Mouse (Mus musculus) left cerebral cortex, adult 18-20 months (tissue): Measurements from ENCODE around the gene Exosc3. TPM values are rescaled to one million over a fixed set of nuclear protein-coding genes. Genes with fewer than 3 reads are reported as not detected.
"Not testable (repeated sequence)": the region's sequence is repeated elsewhere in the genome, so short reads cannot be mapped to it uniquely, and the experiment has no call there.

Source experiments
- DNase-seq, 2 experiments: peaks; one replicate each; pipeline ENCODE4 v3.0.0; 2021 to 2022; ENCODE audit warnings: low spot score in 2 of 2, mixed read lengths in 1 of 2
- long read RNA-seq, 2 experiments: library from polyadenylated mRNA; stranded (forward); transcript quantifications; one replicate each; pipeline ENCODE4 v2.0.0; 2021
- total RNA-seq, 2 experiments: library from RNA; stranded (reverse); gene quantifications; 2 replicates each; pipeline ENCODE4 v1.2.3; 2021

The Exosc3 gene
- total RNA-seq: 10 to 100 TPM; 16.2 to 18.2 TPM
- long read RNA-seq, experiment 1, transcript Exosc3-201 (4 exons, 1,077 nt): major isoform, 10 of 13 reads
- long read RNA-seq, experiment 1, partial matches to known transcripts: 1 of 13 reads
- long read RNA-seq, experiment 1, other reads (novel, unspliced or antisense): 1 of 13 reads
- long read RNA-seq, experiment 2, transcript Exosc3-201 (4 exons, 1,077 nt): major isoform, 12 of 15 reads
- long read RNA-seq, experiment 2, partial matches to known transcripts: 0 of 15 reads
- long read RNA-seq, experiment 2, other reads (novel, unspliced or antisense): 3 of 15 reads

GRCm38 (mm10) chr4:45342286-45343155 is at the start of gene Exosc3:
Gene Exosc3, minus strand, starts transcription at chr4:45342732.
- DNase-seq: peak; percentile 38 to 64

- DNase-seq: no peak
Measured at GRCm38 (mm10) chr4:45392099-45392498, 49.6 kb upstream of the Exosc3 start.

GRCm38 (mm10) chr4:45387296-45387695 is 44.8 kb upstream of the Exosc3 start:
- DNase-seq: not testable (repeated sequence)

- DNase-seq: not testable (repeated sequence)
Measured at GRCm38 (mm10) chr4:45382133-45382532, 39.6 kb upstream of the Exosc3 start.

- not testable (repeated sequence) for DNase-seq
Measured at GRCm38 (mm10) chr4:45380903-45381580, 38.5 kb upstream of the Exosc3 start.

GRCm38 (mm10) chr4:45376573-45376972 is 34.0 kb upstream of the Exosc3 start:
- no peak for DNase-seq

GRCm38 (mm10) chr4:45374879-45375278 is 32.3 kb upstream of the Exosc3 start:
- DNase-seq: no peak

- DNase-seq: no peak
Measured at GRCm38 (mm10) chr4:45371261-45371660, 28.7 kb upstream of the Exosc3 start.

GRCm38 (mm10) chr4:45356653-45357052 is 14.1 kb upstream of the Exosc3 start:
- no peak for DNase-seq

- DNase-seq: peak; percentile 92 to 93
Measured at GRCm38 (mm10) chr4:45341669-45342249, 773 bp downstream of the Exosc3 start, which contains the start of gene Dcaf10. Gene Dcaf10, plus strand, starts transcription at chr4:45342101.

GRCm38 (mm10) chr4:45341226-45341625 is 1.3 kb downstream of the Exosc3 start:
- no peak for DNase-seq

GRCm38 (mm10) chr4:45332466-45332865 is 10.1 kb downstream of the Exosc3 start:
- DNase-seq: no peak

GRCm38 (mm10) chr4:45331139-45331538 is 11.4 kb downstream of the Exosc3 start:
- no peak for DNase-seq

GRCm38 (mm10) chr4:45320159-45320816 is 22.2 kb downstream of the Exosc3 start:
- DNase-seq: peak; percentile 82 to 89

GRCm38 (mm10) chr4:45311056-45311455 is 31.5 kb downstream of the Exosc3 start:
- no peak for DNase-seq

GRCm38 (mm10) chr4:45308606-45309005 is 33.9 kb downstream of the Exosc3 start:
- no peak for DNase-seq

GRCm38 (mm10) chr4:45308046-45308445 is 34.5 kb downstream of the Exosc3 start:
- DNase-seq: peak in 1 of 2 experiments; percentile 24

- no peak for DNase-seq
Measured at GRCm38 (mm10) chr4:45305536-45305935, 37.0 kb downstream of the Exosc3 start.

GRCm38 (mm10) chr4:45296662-45297564 is 45.6 kb downstream of the Exosc3 start, which contains the start of gene Trmt10b:
Gene Trmt10b, plus strand, starts transcription at chr4:45297127.
- peak; percentile 62 to 67 for DNase-seq
